Mouse (Mus musculus): ENCODE data around the gene Ucp2.

DNA sequence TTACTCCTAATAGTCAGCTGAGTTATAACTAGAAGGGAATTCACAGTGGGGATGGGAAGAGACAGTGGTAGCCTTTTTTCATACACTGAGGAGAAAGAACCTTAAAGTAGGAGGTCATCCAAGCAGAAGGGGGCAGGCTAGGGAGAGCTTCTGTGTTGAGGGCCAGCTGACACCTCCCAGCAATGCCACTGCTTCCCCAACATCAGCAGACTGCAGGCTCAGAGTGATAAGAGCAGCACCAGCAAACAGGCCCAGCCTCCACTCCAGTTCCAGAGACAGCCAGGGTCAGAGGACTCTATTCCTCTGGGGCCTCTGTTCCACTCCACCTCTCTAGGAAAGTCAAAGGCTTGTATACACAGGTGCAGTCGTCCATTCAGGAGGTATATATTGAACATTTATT lies 35.0 kb upstream of the Ucp2 start:
- peak; percentile 76 for TF ChIP-seq CTCF (IDR thresholded peaks at IDR 0.05; ENCODE audit: low read depth)
- TF ChIP-seq EP300 (IDR thresholded peaks at IDR 0.05; ENCODE audit: low read depth), result peak; percentile 55

All from liver, embryonic 14.5 days (tissue).